Mouse (Mus musculus) small intestine, adult 2 months (tissue): ENCODE measurements around the gene Tmem39a. TPM values are rescaled to one million over a fixed set of nuclear protein-coding genes. Genes with fewer than 3 reads are reported as not detected.
A peak's percentile ranks its signal among the peaks of the same experiment; 100 is the strongest.

Experiments used
- H3K27ac ChIP-seq: fragments of 200-500 bp; 2 replicates; pipeline ENCODE4 v1.5.1; 2012; ENCODE audit warnings: low read depth, low read length, control low read depth, inconsistent platforms; ENCODE audit not compliant: insufficient read depth
- H3K27me3 ChIP-seq: fragments of 200-500 bp; 2 replicates; pipeline ENCODE4 v1.6.1; 2012; ENCODE audit warnings: mild to moderate bottlenecking, moderate library complexity, low read length, inconsistent platforms; ENCODE audit not compliant: control insufficient read depth, insufficient read depth
- H3K36me3 ChIP-seq: fragments of 200-500 bp; 2 replicates; pipeline ENCODE4 v1.6.1; 2012; ENCODE audit warnings: mild to moderate bottlenecking, low read length, control low read depth, inconsistent platforms; ENCODE audit not compliant: control insufficient read depth, insufficient read depth
- H3K4me1 ChIP-seq: fragments of 200-500 bp; 2 replicates; pipeline ENCODE4 v1.6.1; 2012; ENCODE audit warnings: low read length, inconsistent platforms, mixed read lengths; ENCODE audit not compliant: control insufficient read depth, insufficient read depth, insufficient read length
- H3K4me3 ChIP-seq: fragments of 200-500 bp; 2 replicates; pipeline ENCODE4 v1.5.1; 2012; ENCODE audit warnings: low read depth, mild to moderate bottlenecking, control low read depth, inconsistent platforms, low read length, moderate library complexity
- CTCF ChIP-seq: fragments of 200-500 bp; IDR thresholded peaks from 2 replicates; pipeline ENCODE4 v1.5.1; 2012; ENCODE audit warnings: low read depth, mild to moderate bottlenecking, control low read depth, inconsistent platforms, low read length, moderate library complexity, mixed read lengths; ENCODE audit not compliant: insufficient replicate concordance, insufficient read length; ENCODE audit errors: extremely low read depth
- POLR2A ChIP-seq: fragments of 200-500 bp; IDR thresholded peaks from 2 replicates; pipeline ENCODE4 v1.6.1; 2012; ENCODE audit warnings: low read depth, mild to moderate bottlenecking, control low read depth, inconsistent platforms, low read length, moderate library complexity
- WGBS: fragments of 180-500 bp; shearing (Covaris S2); methylation state at CpG from one replicate; pipeline ENCODE4 v1.1.7; 2018; 5-methylcytosine and 5-hydroxymethylcytosine counted together
- polyA plus RNA-seq: library from polyadenylated mRNA; depleted of rRNA; stranded (reverse); fragments of >200 nt; gene quantifications from 2 replicates; pipeline ENCODE4 v1.2.3, GENCODE M21; 2012

The Tmem39a gene
- polyA plus RNA-seq, 1 experiment = 29.2 TPM

- Histone ChIP-seq H3K27me3 (no peaks in the 10 kb centered on the region), H3K4me1 (no peaks in the 10 kb centered on the region), H3K27ac (no peak overlapping the region), H3K36me3 (peaks cover 2% of the 10 kb centered on the region), H3K4me3 (no peak overlapping the region)
- 91% methylated on average over 13 of the region's 13 CpGs for WGBS
- TF ChIP-seq POLR2A (no peak), CTCF (no peak)
Measured at GRCm38 (mm10) chr16:38617977-38618376, 59.5 kb downstream of the Tmem39a start.

GRCm38 (mm10) chr16:38619054-38619453 lies 60.6 kb downstream of the Tmem39a start:
- peak; percentile 83; the same call in 1 of the 2 replicates for TF ChIP-seq CTCF
- TF ChIP-seq POLR2A = no peak
- WGBS = 30% methylated on average over 6 of the region's 6 CpGs
- Histone ChIP-seq H3K27me3 (no peaks in the 10 kb centered on the region), H3K36me3 (peaks cover 4% of the 10 kb centered on the region), H3K4me1 (no peaks in the 10 kb centered on the region), H3K4me3 (no peak overlapping the region), H3K27ac (no peak overlapping the region)

GRCm38 (mm10) chr16:38620696-38621450 lies 62.4 kb downstream of the Tmem39a start:
- Histone ChIP-seq H3K4me1 (no peaks in the 10 kb centered on the region), H3K4me3 (no peak overlapping the region), H3K27ac (no peak overlapping the region), H3K36me3 (peaks cover 4% of the 10 kb centered on the region), H3K27me3 (no peaks in the 10 kb centered on the region)
- WGBS = 89% methylated on average over 16 of the region's 16 CpGs
- TF ChIP-seq POLR2A = no peak
- no peak for TF ChIP-seq CTCF

GRCm38 (mm10) chr16:38622283-38622682 lies 63.8 kb downstream of the Tmem39a start:
- Histone ChIP-seq H3K4me1 (no peaks in the 10 kb centered on the region), H3K27me3 (no peaks in the 10 kb centered on the region), H3K36me3 (peaks cover 4% of the 10 kb centered on the region; the same call in 1 of the 2 replicates), H3K4me3 (no peak overlapping the region), H3K27ac (no peak overlapping the region)
- TF ChIP-seq CTCF (peak; percentile 35; the same call in 1 of the 2 replicates), POLR2A (no peak)
- 59% methylated on average over 2 of the region's 2 CpGs for WGBS

GRCm38 (mm10) chr16:38624303-38624702 lies 65.8 kb downstream of the Tmem39a start:
- Histone ChIP-seq H3K4me1 (no peaks in the 10 kb centered on the region), H3K27ac (no peak overlapping the region), H3K4me3 (no peak overlapping the region), H3K27me3 (no peaks in the 10 kb centered on the region), H3K36me3 (0 out of 2 replicates have a peak, but pooled peaks cover 1% of the 10 kb centered on the region)
- no peak for TF ChIP-seq POLR2A
- no peak for TF ChIP-seq CTCF
- WGBS = 68% methylated on average over 11 of the region's 11 CpGs

- WGBS = 88% methylated on average over 7 of the region's 7 CpGs
- no peak overlapping the region for H3K27ac ChIP-seq
Measured at GRCm38 (mm10) chr16:38625411-38625810, 66.9 kb downstream of the Tmem39a start.

GRCm38 (mm10) chr16:38625811-38626369 lies 67.4 kb downstream of the Tmem39a start:
- H3K27me3 ChIP-seq = no peaks in the 10 kb centered on the region
- 0 out of 2 replicates have a peak, but pooled peaks cover 1% of the 10 kb centered on the region for H3K36me3 ChIP-seq
- H3K4me1 ChIP-seq = no peaks in the 10 kb centered on the region
- WGBS = 73% methylated on average over 10 of the region's 10 CpGs
- no peak overlapping the region for H3K27ac ChIP-seq
- no peak overlapping the region for H3K4me3 ChIP-seq
- TF ChIP-seq CTCF (no peak), POLR2A (no peak)

More at GRCm38 (mm10) chr16:38625411-38625810, 66.9 kb downstream of the Tmem39a start:
- Histone ChIP-seq H3K27me3 (no peaks in the 10 kb centered on the region), H3K4me1 (no peaks in the 10 kb centered on the region), H3K4me3 (no peak overlapping the region), H3K36me3 (0 out of 2 replicates have a peak, but pooled peaks cover 1% of the 10 kb centered on the region)
- no peak for TF ChIP-seq POLR2A
- no peak for TF ChIP-seq CTCF
